Mouse (Mus musculus): ENCODE data around the gene Entpd1. TPM values are rescaled to one million over a fixed set of nuclear protein-coding genes. Genes with fewer than 3 reads are reported as not detected.

Gene Entpd1
- polyA plus RNA-seq, 1 experiment from 2014 or later: 0.47 TPM

- no peak for TF ChIP-seq CTCF (IDR thresholded peaks at IDR 0.05)
- DNase-seq (ENCODE audit: low read depth, low spot score) (no peak), ATAC-seq (peak; percentile 69)
- CTCF ChIA-PET: no interaction called here
- POLR2A ChIA-PET: no interaction called here
- H3K27me3 ChIP-seq: peaks cover 3% of the 10 kb centered on the region
- in situ Hi-C loops (cut with MboI; ENCODE audit: low pct_unique_long_range_greater_than_20kb): no loop called here
These were observed 28.6 kb downstream of the Entpd1 start for GRCm38 (mm10) chr19:40640799-40641198.

GRCm38 (mm10) chr19:40643846-40644245 is 31.7 kb downstream of the Entpd1 start:
- ATAC-seq (no peak), DNase-seq (ENCODE audit: low read depth, low spot score) (no peak)
- in situ Hi-C loops (cut with MboI; ENCODE audit: low pct_unique_long_range_greater_than_20kb): no loop called here
- no peak for TF ChIP-seq CTCF (IDR thresholded peaks at IDR 0.05)
- ChIA-PET CTCF (interaction anchor here (1.0 kb wide), 1 partner anchor 18 kb away, joined by 3 read pairs; no protein-coding TSS in a partner anchor), POLR2A (no interaction called here)
- H3K27me3 ChIP-seq: peaks cover 3% of the 10 kb centered on the region

DNA sequence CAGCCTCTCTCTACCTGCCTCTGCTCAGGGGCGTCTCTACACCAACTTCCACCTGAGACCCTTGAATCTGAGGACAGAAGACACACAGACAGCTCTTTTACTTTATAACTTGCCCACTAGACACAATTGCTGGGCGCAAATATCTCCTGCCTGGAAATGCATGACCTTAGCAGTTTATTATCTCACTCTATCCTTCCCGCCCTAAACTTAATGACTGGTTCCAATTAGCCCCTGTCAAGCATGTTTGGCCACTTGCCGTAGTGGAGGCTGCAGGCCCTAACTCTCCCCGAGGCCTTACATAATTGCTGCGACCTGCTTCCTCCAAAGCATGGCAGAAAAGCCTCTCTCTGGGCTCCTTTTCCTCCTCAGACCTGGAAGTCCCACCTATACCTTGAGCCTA is 34.2 kb downstream of the Entpd1 start:
- ATAC-seq (no peak), DNase-seq (ENCODE audit: low read depth, low spot score) (no peak)
- CTCF ChIA-PET: interaction anchor here (1.0 to 1.5 kb wide), 4 partner anchors 12 to 93 kb away, joined by 3 to 4 read pairs (median 3); no protein-coding TSS in a partner anchor
- no peak for TF ChIP-seq CTCF (IDR thresholded peaks at IDR 0.05)
- H3K27me3 ChIP-seq: peaks cover 3% of the 10 kb centered on the region
- POLR2A ChIA-PET: no interaction called here
- in situ Hi-C loops (cut with MboI; ENCODE audit: low pct_unique_long_range_greater_than_20kb): no loop called here

DNA sequence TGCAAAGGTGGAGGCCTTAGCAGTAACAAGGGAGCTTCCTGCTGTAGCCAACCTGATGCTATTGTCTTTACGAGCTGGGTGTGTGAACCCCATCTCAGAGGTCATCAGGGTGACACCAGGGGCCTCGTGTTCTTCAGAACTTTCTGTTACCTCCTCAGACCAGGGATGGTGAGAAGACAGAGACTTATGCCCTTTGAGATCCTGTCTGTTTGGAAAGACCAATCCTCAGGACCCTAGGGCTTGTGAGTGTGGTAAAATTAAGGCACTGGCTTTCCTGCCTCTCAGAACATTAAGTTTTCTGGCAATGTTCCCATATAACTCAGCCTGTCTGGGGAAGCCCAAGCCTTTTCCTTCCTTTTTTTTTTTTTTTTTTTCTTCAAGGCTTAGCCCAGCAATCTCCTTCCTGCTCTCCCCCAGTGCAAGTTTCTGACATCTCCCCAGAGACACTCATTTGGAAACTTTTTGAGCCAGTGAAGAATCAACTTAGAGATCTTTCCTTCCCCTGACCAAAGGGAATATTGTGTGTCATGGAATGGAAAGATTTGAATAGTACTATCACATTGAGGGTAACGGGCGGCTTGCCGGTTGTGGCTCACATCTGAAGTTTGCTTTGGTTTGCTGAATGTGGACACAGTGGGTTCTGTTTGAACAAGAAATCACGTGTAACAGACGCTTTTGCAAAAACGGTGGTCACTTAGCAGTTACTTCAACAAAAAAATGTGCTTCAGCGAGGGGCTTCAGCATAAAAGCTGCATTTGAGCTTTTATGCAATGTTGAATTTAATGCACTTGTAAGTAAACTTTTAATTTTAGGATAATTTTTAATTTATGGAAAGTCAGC is 35.4 kb downstream of the Entpd1 start:
- TF ChIP-seq CTCF (IDR thresholded peaks at IDR 0.05): no peak
- CTCF ChIA-PET: interaction anchor here (1.0 kb wide), 1 partner anchor 92 kb away, joined by 3 read pairs; no protein-coding TSS in a partner anchor
- in situ Hi-C loops (cut with MboI; ENCODE audit: low pct_unique_long_range_greater_than_20kb): no loop called here
- POLR2A ChIA-PET: no interaction called here
- ATAC-seq (no peak), DNase-seq (ENCODE audit: low read depth, low spot score) (no peak)
- peaks cover 3% of the 10 kb centered on the region for H3K27me3 ChIP-seq

DNA sequence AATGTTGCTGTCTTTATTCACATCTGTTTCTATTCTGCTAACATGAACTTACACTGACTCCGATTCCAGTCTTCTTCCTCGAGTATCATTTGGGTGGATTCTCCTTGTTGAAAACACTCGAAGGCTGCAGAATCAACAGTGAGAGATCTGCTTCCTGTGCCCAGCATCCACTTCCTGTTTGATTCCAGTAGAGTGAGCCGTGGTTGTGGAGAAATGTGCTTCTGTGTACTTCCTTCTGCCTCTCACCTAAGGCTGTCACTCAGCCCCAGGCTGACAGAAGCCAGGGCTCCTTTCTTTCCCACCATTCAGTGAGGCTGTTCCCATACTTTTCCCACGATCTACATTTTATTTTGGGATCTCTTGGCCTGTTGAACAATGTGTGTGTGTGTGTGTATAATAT is 37.9 kb downstream of the Entpd1 start:
- POLR2A ChIA-PET: no interaction called here
- no peak for TF ChIP-seq CTCF (IDR thresholded peaks at IDR 0.05)
- H3K27me3 ChIP-seq: peaks cover 7% of the 10 kb centered on the region
- ATAC-seq: no peak
- in situ Hi-C loops (cut with MboI; ENCODE audit: low pct_unique_long_range_greater_than_20kb): no loop called here
- CTCF ChIA-PET: no interaction called here
- no peak for DNase-seq (ENCODE audit: low read depth, low spot score)

DNA sequence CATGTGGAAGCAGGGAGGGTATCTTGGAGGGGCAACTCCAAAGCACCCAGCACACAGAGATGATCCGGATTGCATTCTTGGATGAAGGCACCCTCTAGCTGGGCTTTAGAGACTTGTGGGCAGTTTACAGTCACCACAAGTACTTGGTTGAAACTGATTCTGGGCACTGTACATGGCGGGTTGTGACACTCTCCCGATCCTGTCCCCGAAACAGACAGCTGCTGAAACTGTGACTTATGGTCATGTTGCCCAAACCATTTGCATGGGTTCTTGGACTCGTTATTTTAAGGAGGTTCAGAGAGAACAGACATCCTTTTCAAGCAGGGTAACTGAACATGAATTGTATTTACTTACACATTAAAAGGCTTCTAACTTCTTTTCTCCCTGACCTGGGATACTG is 44.0 kb downstream of the Entpd1 start:
- no peak for TF ChIP-seq CTCF (IDR thresholded peaks at IDR 0.05)
- ATAC-seq (no peak), DNase-seq (ENCODE audit: low read depth, low spot score) (no peak)
- ChIA-PET POLR2A (no interaction called here), CTCF (interaction anchor here (0.6 kb wide), 1 partner anchor 11 kb away, joined by 4 read pairs; no protein-coding TSS in a partner anchor)
- in situ Hi-C loops (cut with MboI; ENCODE audit: low pct_unique_long_range_greater_than_20kb): no loop called here
- H3K27me3 ChIP-seq: peaks cover 26% of the 10 kb centered on the region

GRCm38 (mm10) chr19:40658281-40658680 is 46.1 kb downstream of the Entpd1 start:
- CTCF ChIA-PET: interaction anchor here (1.3 kb wide), 1 partner anchor 63 kb away, joined by 4 read pairs; no protein-coding TSS in a partner anchor
- in situ Hi-C loops (cut with MboI; ENCODE audit: low pct_unique_long_range_greater_than_20kb): no loop called here
- TF ChIP-seq CTCF (IDR thresholded peaks at IDR 0.05): no peak
- ATAC-seq (no peak), DNase-seq (ENCODE audit: low read depth, low spot score) (no peak)
- POLR2A ChIA-PET: interaction anchor here (0.9 kb wide), 1 partner anchor 24 kb away, joined by 3 read pairs; no protein-coding TSS in a partner anchor
- H3K27me3 ChIP-seq: peaks cover 23% of the 10 kb centered on the region

- ChIA-PET POLR2A (interaction anchor here (0.8 to 0.9 kb wide), 3 partner anchors 22 to 62 kb away, joined by 3 to 9 read pairs (median 3); no protein-coding TSS in a partner anchor), CTCF (interaction anchor here (1.3 kb wide), 1 partner anchor 63 kb away, joined by 4 read pairs; no protein-coding TSS in a partner anchor)
- TF ChIP-seq CTCF (IDR thresholded peaks at IDR 0.05): no peak
- H3K27me3 ChIP-seq: peaks cover 23% of the 10 kb centered on the region
- in situ Hi-C loops (cut with MboI; ENCODE audit: low pct_unique_long_range_greater_than_20kb): no loop called here
- DNase-seq (ENCODE audit: low read depth, low spot score) (no peak), ATAC-seq (no peak)
These were observed 46.8 kb downstream of the Entpd1 start for GRCm38 (mm10) chr19:40658935-40659334.

DNA sequence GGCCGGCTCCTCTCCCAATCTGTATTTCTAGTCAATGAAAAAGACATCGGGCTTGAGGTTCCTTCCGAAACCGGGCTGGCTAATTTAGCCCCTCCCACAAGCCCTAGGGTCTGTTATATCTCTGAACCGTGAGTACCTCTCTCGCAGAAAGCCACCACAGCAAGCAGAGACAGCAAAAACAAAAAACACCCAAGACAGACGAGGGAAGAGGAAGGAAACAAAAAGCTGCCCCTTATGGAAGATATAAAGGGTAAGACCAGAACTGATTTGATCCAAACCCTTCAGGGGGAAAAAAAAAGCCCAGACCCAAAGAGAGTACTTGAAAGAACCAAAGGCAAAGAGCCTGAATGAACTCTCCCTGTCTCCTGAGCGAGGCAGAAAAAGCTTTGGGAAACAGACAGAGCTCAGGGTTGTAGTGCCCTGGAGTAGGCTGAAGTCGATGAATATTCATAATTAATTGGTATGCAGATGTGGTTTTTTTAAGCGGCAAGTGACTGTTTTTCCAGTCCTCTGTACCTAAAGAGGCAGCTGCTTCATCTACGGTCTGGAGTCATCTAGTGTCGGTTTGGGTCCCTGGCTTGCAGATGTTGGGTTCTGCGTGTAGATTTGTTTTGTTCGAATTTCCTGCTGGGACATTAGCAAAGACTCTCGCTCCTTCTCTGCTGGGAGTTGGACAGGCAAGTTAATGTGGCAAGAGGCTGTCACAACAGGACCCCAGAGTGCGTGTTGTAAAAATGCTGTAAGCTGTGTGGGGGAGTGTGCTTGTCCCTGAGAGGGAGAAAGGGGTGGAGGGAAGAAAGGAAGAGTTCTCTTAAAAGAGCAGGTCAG is 47.7 kb downstream of the Entpd1 start:
- ChIA-PET CTCF (interaction anchor here (1.3 kb wide), 1 partner anchor 62 kb away, joined by 4 read pairs; no protein-coding TSS in a partner anchor), POLR2A (interaction anchor here (0.8 to 1.1 kb wide), 2 partner anchors 9 to 61 kb away, joined by 4 to 9 read pairs; no protein-coding TSS in a partner anchor)
- TF ChIP-seq CTCF (IDR thresholded peaks at IDR 0.05): no peak
- ATAC-seq (no peak), DNase-seq (ENCODE audit: low read depth, low spot score) (no peak)
- in situ Hi-C loops (cut with MboI; ENCODE audit: low pct_unique_long_range_greater_than_20kb): no loop called here
- H3K27me3 ChIP-seq: peaks cover 23% of the 10 kb centered on the region

- ChIA-PET POLR2A (interaction anchor here (1.1 kb wide), 1 partner anchor 9 kb away, joined by 4 read pairs; no protein-coding TSS in a partner anchor), CTCF (interaction anchor here (1.1 kb wide), 1 partner anchor 20 kb away, joined by 3 read pairs; no protein-coding TSS in a partner anchor)
- ATAC-seq (no peak), DNase-seq (ENCODE audit: low read depth, low spot score) (no peak)
- in situ Hi-C loops (cut with MboI; ENCODE audit: low pct_unique_long_range_greater_than_20kb): no loop called here
- H3K27me3 ChIP-seq: peaks cover 23% of the 10 kb centered on the region
- no peak for TF ChIP-seq CTCF (IDR thresholded peaks at IDR 0.05)
These were observed 48.3 kb downstream of the Entpd1 start for GRCm38 (mm10) chr19:40660510-40660909.

All from Patski (cell line).